Mouse (Mus musculus) lung, adult 2 months (tissue): ENCODE measurements around the gene Cela2a.

Source experiments
- CTCF ChIP-seq: fragments of 200-500 bp; IDR thresholded peaks from 2 replicates; pipeline ENCODE4 v1.5.1; 2011; ENCODE audit warnings: mild to moderate bottlenecking, low read length, control low read depth; ENCODE audit not compliant: insufficient read depth
- POLR2A ChIP-seq: fragments of 200-500 bp; IDR thresholded peaks from 2 replicates; pipeline ENCODE4 v1.6.1; 2011; ENCODE audit warnings: low read depth, mild to moderate bottlenecking, control low read depth, low read length, borderline replicate concordance; ENCODE audit errors: extremely low read depth

DNA sequence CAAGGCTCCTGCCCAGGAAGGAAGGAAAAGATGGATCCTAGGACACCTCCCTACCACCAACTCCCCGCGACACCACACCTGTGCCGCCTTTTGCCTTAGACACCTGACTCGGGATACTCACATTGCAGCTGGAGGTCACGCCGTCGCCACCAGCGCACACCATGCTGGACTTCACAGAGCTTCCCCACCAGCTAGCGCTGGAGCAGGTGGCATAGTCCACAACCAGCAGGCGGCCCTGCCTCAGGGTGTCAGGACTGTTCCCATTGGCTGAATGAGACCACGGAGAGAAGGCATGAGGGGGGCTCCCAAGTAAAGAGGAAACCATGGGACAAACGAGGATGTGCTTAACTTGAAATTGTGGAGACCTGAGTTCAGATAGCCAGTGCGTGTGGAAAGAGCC lies 7.1 kb downstream of the Cela2a start:
- TF ChIP-seq POLR2A, result no peak
- TF ChIP-seq CTCF, result no peak
